Mouse (Mus musculus): ENCODE measurements around the gene Zik1.

Zik1 gene

DNA sequence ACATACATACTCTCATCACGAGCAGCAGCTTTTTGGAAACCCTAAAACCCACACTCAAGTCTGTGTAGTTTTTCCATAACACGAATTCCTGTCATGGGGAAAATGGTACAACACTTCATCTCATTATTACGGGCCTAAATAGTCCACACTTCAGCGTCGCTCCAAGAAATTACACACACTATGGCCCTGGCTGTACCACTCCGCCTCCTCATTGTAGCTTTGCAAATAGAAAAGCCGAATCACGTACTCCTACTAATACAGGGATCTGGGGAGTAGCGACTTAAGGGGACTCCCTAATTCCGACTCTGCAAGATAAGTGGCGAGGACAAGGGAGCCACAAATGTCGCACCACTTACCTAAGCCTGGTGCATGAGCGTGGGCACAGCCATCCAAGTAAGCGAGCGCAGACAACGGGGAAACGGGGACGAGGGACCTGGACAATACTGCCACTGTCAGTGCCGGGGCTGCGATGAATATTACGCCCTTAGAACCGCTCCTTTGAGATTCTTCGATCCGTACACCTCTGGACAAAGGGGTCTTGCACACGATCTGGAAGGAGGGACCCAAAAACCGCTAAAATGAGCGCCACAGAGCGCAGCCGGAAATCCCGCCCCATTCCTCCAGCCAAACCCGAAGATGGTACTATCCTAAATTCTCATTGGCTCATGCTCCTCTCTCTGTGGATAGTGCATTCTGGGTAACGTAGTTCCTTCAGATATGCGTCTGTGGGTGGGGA lies at the start of gene Zik1:
TSS of gene Zik1 (minus strand) at position 609 of the 736 bp plus-strand sequence.
- peak; percentile 76 for DNase-seq (ENCODE audit: inconsistent ontology term)

DNA sequence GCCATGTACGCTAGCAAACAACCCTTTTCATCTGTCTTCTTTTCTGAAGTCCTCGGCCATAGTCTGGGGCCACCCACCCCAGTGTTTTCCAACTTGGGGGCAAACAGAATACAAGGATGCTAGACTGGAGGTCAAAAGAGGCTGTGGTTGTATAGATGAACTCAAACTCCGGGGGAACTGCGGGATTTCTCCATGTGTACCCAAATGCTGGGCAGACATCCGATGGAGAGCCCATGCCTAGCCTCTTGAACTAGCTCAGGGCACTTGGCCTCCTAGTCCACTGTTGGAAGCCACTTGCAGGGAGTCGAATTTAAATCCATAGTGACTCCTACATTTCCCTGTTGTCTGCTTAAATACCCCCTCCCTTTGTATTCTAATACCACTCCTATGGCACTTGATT lies 384 bp upstream of the Zik1 start:
- DNase-seq (ENCODE audit: inconsistent ontology term): no peak

DNA sequence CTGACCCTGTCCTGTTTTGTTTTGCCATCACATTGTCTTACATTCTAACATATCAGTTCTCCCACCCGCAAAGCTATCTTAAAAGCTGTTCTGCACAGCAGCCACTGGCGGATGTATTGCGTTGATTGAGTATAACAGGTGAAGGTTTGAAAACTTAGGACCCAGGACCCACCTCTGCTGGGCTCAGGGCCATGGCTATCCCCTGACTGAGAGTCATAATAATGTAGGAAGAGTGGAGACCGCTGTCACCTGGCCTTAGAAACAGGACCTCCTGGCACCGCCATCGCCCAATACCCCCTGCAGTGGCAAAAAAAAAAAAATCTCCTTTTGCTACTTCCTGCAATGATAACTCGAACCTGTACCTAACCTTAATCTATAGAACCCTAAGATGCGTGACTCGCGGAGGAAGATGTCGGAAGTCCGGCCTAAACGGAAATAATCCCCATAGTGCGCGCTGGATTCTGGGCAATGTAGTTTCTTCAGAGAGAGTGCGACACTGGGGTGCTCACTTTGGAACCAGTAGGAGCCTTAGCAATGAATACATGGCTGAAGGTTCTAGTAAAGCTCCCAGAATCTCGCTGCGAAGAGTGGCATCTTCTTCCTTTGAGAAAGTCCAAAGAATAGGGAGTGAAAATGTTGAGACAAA lies 14.5 kb downstream of the Zik1 start:
- no peak for DNase-seq (ENCODE audit: inconsistent ontology term)

DNA sequence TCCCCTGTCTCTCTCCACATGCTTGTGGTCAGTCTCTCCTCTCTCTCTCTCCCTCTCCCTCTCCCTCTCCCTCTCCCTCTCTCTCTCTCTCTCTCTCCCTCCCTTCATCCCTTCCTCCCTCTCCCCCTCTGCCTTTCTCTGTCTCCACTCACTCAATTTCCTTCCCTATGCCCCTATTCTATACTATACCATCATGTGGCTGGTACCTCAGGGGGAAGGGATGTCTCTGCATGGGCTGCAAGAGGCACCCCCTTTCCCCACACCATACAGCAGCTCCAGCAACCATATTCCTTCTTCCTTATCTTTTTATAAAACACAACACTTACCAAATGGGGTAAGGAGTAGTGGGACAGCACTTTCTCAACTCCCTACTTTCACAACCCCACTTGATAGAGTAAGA lies 15.4 kb downstream of the Zik1 start:
- DNase-seq (ENCODE audit: inconsistent ontology term): no peak

DNA sequence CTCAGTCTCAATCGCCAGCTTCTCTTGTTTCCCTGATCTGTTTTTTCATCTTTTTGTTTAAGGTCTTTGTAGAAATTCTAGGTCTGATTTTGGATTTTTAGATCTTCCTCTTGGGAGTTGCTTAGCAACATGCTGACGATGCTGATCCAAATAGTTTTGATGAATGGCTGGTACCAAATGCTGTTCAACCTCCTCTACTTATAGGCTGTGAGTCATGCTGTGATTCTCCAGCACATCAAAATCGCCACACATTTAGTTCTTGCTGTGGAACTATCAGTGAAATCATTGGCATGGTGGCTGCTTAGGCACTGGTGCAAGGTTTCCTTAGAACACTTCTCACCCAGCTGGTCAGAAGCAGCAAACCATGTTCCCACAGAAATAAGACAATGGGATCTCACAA lies 37.0 kb downstream of the Zik1 start:
- no peak for DNase-seq (ENCODE audit: inconsistent ontology term)

DNA sequence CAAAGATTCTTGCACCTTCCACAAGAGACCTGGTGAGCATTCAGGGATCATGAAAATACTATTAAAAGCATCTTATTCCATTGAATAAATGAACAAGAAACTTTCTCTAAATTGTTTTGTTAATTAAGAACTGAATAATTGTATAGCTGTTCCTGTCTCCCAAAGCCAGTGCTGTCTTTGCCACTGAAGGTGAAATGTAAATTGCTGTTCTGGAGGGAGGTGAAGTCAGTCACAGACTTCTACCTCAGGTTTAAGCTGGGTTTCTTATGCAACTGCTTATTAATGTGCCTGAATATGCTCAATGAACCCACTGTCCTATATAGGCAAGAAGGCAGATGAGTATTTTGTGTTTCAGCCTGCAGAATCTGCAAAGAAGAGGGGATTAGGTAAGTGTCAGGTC lies 52.2 kb downstream of the Zik1 start, which contains the start of gene Vmn1r67:
TSS of gene Vmn1r67 (plus strand) at position 301 of the 400 bp plus-strand sequence.
- DNase-seq (ENCODE audit: inconsistent ontology term): no peak
